Mouse (Mus musculus): ENCODE measurements at regions not wholly inside any gene's neighbourhood (a gene's known extent, or its start where the extent isn't known, plus 50 kb on each side); places are given as distances from the start of the nearest gene placed in this dataset.
"Not testable (repeated sequence)": the region's sequence is repeated elsewhere in the genome, so short reads cannot be mapped to it uniquely, and the experiment has no call there.

DNA sequence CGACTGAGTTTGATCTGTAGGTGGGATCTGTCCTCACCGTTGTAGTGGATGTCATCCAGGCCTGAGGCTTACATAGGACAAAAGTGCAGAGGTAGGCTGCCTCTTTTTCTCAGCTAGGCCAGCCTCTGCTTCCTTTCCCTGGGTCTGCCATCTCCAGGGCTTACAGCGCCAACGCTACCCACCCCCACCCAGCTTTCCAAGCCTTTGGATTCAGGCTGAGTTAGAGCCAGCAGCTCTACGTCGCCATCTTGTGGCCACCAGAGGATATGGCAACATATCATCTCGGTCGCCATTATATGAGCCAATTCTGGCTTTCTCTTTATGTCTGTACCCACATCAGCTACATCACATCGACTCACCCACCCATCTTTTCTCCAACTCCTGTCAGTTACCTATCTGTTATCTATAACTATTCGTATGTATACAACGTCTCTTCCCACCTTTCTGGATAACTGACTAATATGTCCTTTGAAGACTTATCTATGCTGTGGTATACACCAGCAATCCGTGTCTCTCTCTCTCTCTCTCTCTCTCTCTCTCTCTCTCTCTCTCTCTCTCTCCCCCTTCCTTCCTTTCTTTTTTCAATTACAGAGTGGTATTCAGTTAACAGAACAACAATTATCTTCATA lies 74.2 kb upstream of the Klf14 start:
- TF ChIP-seq CTCF (IDR thresholded peaks at IDR 0.05; ENCODE audit: borderline replicate concordance, control insufficient read depth, extremely low read depth, insufficient read depth, low read length, poor library complexity) (peak; percentile 86; the same call in 1 of the 2 replicates), POLR2A (IDR thresholded peaks at IDR 0.05; ENCODE audit: control insufficient read depth, extremely low read depth, insufficient read depth, low read length, poor library complexity) (no peak)

DNA sequence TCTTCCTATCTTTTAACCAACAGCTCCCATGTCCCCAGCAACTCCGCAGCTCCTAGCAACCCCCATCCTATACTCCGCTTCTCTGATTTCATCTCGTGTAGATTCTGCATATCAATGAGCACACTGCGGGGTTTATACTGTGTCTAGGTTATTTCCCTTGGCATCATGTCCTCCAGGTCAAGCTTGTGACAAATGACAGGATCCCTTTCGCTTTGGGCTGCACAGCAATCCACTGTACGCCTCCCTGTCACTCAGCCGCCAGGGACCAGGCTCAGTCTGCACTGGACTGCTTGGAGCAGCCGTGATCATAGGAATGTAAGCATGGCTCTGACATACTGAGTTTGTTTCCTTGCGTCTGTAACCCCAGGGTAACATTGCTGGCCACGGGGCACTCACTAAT lies 75.9 kb upstream of the Klf14 start:
- TF ChIP-seq CTCF (IDR thresholded peaks at IDR 0.05; ENCODE audit: borderline replicate concordance, control insufficient read depth, extremely low read depth, insufficient read depth, low read length, poor library complexity) (no peak), POLR2A (IDR thresholded peaks at IDR 0.05; ENCODE audit: control insufficient read depth, extremely low read depth, insufficient read depth, low read length, poor library complexity) (no peak)

More for the DNA sequence above, 74.2 kb upstream of the Klf14 start:
- Histone ChIP-seq H3K4me1 (replicated peaks; ENCODE audit: control insufficient read depth, insufficient read depth, low read length) (no peaks in the 10 kb centered on the region), H3K27ac (ENCODE audit: control insufficient read depth, insufficient read depth, low read length) (no peak overlapping the region), H3K27me3 (ENCODE audit: control insufficient read depth, insufficient read depth, low read length) (no peaks in the 10 kb centered on the region), H3K36me3 (ENCODE audit: control insufficient read depth, insufficient read depth, low read length) (no peaks in the 10 kb centered on the region), H3K4me3 (ENCODE audit: control insufficient read depth, insufficient read depth, low read length) (no peak overlapping the region)
- WGBS: 12% methylated on average over 12 of the region's 12 CpGs
- DNase-seq: peak; percentile 45

DNA sequence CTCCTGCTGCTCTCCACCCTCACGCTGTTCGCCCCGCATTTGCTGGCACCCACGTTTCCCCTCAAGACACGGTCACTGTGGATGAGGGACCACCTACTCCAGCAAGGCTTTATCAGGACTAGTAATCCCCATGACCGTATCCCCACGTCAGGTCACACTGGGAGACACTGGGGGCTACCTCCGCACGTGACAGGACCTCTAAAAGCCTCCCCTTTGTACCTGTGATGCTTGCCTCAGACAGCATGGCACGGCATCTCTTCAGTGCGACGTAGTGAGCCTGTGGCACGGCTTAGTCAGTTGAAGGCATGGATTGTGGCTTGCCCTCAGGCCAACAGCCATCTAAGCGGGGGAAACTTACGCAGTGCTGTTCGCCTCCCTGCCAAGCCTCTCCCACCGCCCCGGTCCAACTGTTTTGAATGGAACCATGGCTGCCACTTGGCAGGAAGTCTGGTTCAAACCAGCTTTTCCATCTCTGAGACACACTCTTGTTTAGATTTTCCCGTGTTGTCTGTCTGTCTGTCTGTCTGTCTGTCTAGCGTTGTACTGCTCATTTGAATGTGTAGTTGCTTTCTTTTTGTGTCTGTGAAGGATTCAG lies 79.0 kb upstream of the Klf14 start:
- Histone ChIP-seq H3K27ac (ENCODE audit: control insufficient read depth, insufficient read depth, low read length) (no peak overlapping the region), H3K36me3 (ENCODE audit: control insufficient read depth, insufficient read depth, low read length) (no peaks in the 10 kb centered on the region), H3K27me3 (ENCODE audit: control insufficient read depth, insufficient read depth, low read length) (no peaks in the 10 kb centered on the region), H3K4me3 (ENCODE audit: control insufficient read depth, insufficient read depth, low read length) (no peak overlapping the region; the same call in 1 of the 2 replicates), H3K4me1 (replicated peaks; ENCODE audit: control insufficient read depth, insufficient read depth, low read length) (no peaks in the 10 kb centered on the region)
- DNase-seq: no peak
- TF ChIP-seq POLR2A (IDR thresholded peaks at IDR 0.05; ENCODE audit: control insufficient read depth, extremely low read depth, insufficient read depth, low read length, poor library complexity) (no peak), CTCF (IDR thresholded peaks at IDR 0.05; ENCODE audit: borderline replicate concordance, control insufficient read depth, extremely low read depth, insufficient read depth, low read length, poor library complexity) (no peak)
- WGBS: 79% methylated on average over 20 of the region's 20 CpGs

More for the DNA sequence above, 75.9 kb upstream of the Klf14 start:
- H3K27me3 ChIP-seq (ENCODE audit: control insufficient read depth, insufficient read depth, low read length): no peaks in the 10 kb centered on the region
- no peak overlapping the region for H3K27ac ChIP-seq (ENCODE audit: control insufficient read depth, insufficient read depth, low read length)
- H3K4me1 ChIP-seq (replicated peaks; ENCODE audit: control insufficient read depth, insufficient read depth, low read length): no peaks in the 10 kb centered on the region
- no peak overlapping the region for H3K4me3 ChIP-seq (ENCODE audit: control insufficient read depth, insufficient read depth, low read length)
- WGBS: 92% methylated on average over 10 of the region's 10 CpGs
- H3K36me3 ChIP-seq (ENCODE audit: control insufficient read depth, insufficient read depth, low read length): no peaks in the 10 kb centered on the region
- DNase-seq: no peak

DNA sequence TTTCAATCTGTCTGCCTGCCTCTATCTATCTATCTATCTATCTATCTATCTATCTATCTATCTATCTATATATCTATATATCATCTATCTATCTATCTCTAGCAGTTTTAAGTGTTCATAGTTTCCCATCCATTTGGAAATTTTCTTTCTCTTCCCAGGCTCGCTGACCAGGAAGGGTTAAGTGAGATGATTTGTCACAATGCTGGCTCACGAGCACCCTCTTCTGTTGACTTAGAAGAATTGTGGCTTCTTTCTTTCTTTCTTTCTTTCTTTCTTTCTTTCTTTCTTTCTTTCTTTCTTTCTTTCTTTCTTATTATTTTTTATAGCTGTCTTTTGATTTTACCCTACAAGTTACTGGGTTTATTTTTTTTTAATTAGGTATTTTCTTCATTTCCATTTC lies 79.6 kb upstream of the Klf14 start:
- H3K4me3 ChIP-seq (ENCODE audit: control insufficient read depth, insufficient read depth, low read length); H3K36me3 ChIP-seq (ENCODE audit: control insufficient read depth, insufficient read depth, low read length): not testable (repeated sequence)

DNA sequence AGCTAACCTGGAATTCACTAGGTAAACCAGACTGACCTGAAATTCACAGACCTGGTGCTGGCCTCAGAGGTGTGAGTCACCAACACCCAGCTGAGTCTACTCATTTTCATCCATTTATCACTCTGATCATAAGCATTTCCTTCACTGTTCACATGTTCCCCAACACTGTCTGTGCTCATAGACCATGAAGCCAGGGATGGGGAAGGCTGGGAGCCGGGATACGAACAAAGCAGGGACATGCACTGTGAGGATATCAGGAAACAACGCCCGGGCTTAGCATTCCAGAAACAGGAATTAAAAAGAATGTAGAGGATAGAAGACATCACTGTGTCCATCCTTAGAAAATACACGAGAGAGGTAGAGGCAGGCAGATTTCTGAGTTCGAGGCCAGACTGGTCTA lies 80.6 kb upstream of the Klf14 start:
- TF ChIP-seq CTCF (IDR thresholded peaks at IDR 0.05; ENCODE audit: borderline replicate concordance, control insufficient read depth, extremely low read depth, insufficient read depth, low read length, poor library complexity): no peak
- no peak for TF ChIP-seq POLR2A (IDR thresholded peaks at IDR 0.05; ENCODE audit: control insufficient read depth, extremely low read depth, insufficient read depth, low read length, poor library complexity)
- no peak overlapping the region for H3K4me3 ChIP-seq (ENCODE audit: control insufficient read depth, insufficient read depth, low read length)
- no peaks in the 10 kb centered on the region for H3K36me3 ChIP-seq (ENCODE audit: control insufficient read depth, insufficient read depth, low read length)
- H3K27ac ChIP-seq (ENCODE audit: control insufficient read depth, insufficient read depth, low read length): no peak overlapping the region
- H3K4me1 ChIP-seq (replicated peaks; ENCODE audit: control insufficient read depth, insufficient read depth, low read length): no peaks in the 10 kb centered on the region
- no peaks in the 10 kb centered on the region for H3K27me3 ChIP-seq (ENCODE audit: control insufficient read depth, insufficient read depth, low read length)
- no peak for DNase-seq
- WGBS: 87% methylated on average over 6 of the region's 6 CpGs

More for the DNA sequence above, 79.6 kb upstream of the Klf14 start:
- WGBS: 1% methylated on average over 2 of the region's 2 CpGs
- DNase-seq; H3K27ac ChIP-seq (ENCODE audit: control insufficient read depth, insufficient read depth, low read length); H3K27me3 ChIP-seq (ENCODE audit: control insufficient read depth, insufficient read depth, low read length); H3K4me1 ChIP-seq (replicated peaks; ENCODE audit: control insufficient read depth, insufficient read depth, low read length): not testable (repeated sequence)

DNA sequence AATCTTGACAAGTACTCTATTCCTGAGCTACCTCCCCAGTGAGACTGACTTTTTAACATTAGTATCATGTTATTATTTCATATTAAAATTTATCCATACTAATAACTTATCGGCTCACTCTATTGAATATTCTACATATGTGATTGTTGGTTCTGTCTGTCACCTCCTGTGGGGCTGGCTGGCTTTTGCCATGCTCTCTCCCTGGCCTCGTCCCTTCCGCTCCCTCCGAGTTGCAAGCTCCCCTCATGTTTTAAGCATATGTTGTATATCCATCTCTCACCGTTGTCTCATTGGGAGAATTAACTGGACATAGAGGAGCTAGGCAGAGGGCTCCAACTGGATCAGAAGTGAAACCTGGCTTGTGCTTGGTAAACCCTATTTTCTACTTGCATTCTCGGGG lies 81.9 kb upstream of the Klf14 start:
- Histone ChIP-seq H3K27ac (ENCODE audit: control insufficient read depth, insufficient read depth, low read length) (no peak overlapping the region), H3K4me3 (ENCODE audit: control insufficient read depth, insufficient read depth, low read length) (no peak overlapping the region), H3K4me1 (replicated peaks; ENCODE audit: control insufficient read depth, insufficient read depth, low read length) (no peaks in the 10 kb centered on the region), H3K27me3 (ENCODE audit: control insufficient read depth, insufficient read depth, low read length) (no peaks in the 10 kb centered on the region), H3K36me3 (ENCODE audit: control insufficient read depth, insufficient read depth, low read length) (no peaks in the 10 kb centered on the region)
- TF ChIP-seq CTCF (IDR thresholded peaks at IDR 0.05; ENCODE audit: borderline replicate concordance, control insufficient read depth, extremely low read depth, insufficient read depth, low read length, poor library complexity): no peak
- no peak for TF ChIP-seq POLR2A (IDR thresholded peaks at IDR 0.05; ENCODE audit: control insufficient read depth, extremely low read depth, insufficient read depth, low read length, poor library complexity)
- 96% methylated on average over 6 of the region's 6 CpGs for WGBS
- no peak for DNase-seq

DNA sequence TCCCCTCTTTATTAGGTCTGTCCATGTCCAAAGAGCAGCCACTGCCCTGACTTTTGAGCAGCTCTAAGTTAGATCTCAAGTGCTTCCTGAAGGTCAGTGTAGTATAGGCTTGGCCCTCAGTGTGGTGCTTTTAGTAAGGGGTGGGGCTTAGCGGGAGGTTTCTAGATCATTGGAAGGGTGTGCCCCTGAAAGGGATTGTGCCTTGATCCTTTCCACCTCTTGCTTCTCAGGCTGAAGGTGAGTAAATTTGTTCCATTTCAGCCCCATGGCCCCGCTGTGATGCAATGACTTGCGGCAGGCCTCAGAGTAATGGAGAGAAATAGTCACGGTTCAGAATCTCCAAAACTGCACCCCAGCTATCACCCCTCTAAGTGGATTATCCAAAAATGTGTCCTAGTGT lies 84.5 kb upstream of the Klf14 start:
- H3K36me3 ChIP-seq (ENCODE audit: control insufficient read depth, insufficient read depth, low read length): no peaks in the 10 kb centered on the region
- no peak for TF ChIP-seq CTCF (IDR thresholded peaks at IDR 0.05; ENCODE audit: borderline replicate concordance, control insufficient read depth, extremely low read depth, insufficient read depth, low read length, poor library complexity)
- no peak for TF ChIP-seq POLR2A (IDR thresholded peaks at IDR 0.05; ENCODE audit: control insufficient read depth, extremely low read depth, insufficient read depth, low read length, poor library complexity)

More for the DNA sequence above, 84.5 kb upstream of the Klf14 start:
- no peak for DNase-seq
- no peaks in the 10 kb centered on the region for H3K4me1 ChIP-seq (replicated peaks; ENCODE audit: control insufficient read depth, insufficient read depth, low read length)
- WGBS: over 99% methylated on average over 4 of the region's 4 CpGs
- no peaks in the 10 kb centered on the region for H3K27me3 ChIP-seq (ENCODE audit: control insufficient read depth, insufficient read depth, low read length)
- no peak overlapping the region for H3K27ac ChIP-seq (ENCODE audit: control insufficient read depth, insufficient read depth, low read length)
- no peak overlapping the region for H3K4me3 ChIP-seq (ENCODE audit: control insufficient read depth, insufficient read depth, low read length)

Data from thymus, adult 2 months (tissue).